Mouse (Mus musculus) G1E (cell line): ENCODE results near the gene Hoxa3. TPM values are rescaled to one million over a fixed set of nuclear protein-coding genes. Genes with fewer than 3 reads are reported as not detected.

ENCODE experiments used
- ATAC-seq: 2 replicates; pipeline ENCODE4 v1.8.0; 2016; ENCODE audit warnings: mild to moderate bottlenecking; ENCODE audit not compliant: insufficient number of reproducible peaks, poor library complexity, low FRiP score, severe bottlenecking; ENCODE audit errors: extremely low read depth
- DNase-seq: peaks from one replicate; pipeline ENCODE4 v3.0.0; 2012; ENCODE audit warnings: low spot score
- H3K27me3 ChIP-seq: 2 replicates; pipeline ENCODE4 v1.6.1; 2012; ENCODE audit warnings: mild to moderate bottlenecking, low read length, inconsistent platforms; ENCODE audit not compliant: insufficient read depth
- H3K36me3 ChIP-seq: replicated peaks from 2 replicates; pipeline ENCODE3; 2012; ENCODE audit warnings: mild to moderate bottlenecking, inconsistent platforms
- H3K4me1 ChIP-seq: 2 replicates; pipeline ENCODE4 v1.6.1; 2012; ENCODE audit warnings: low read depth, low read length, inconsistent platforms, mixed read lengths; ENCODE audit not compliant: insufficient read depth
- H3K4me3 ChIP-seq: 2 replicates; pipeline ENCODE4 v1.5.1; 2012; ENCODE audit warnings: low read depth, mild to moderate bottlenecking, inconsistent platforms, low read length, moderate library complexity, mixed read lengths
- H3K9me3 ChIP-seq: replicated peaks from 2 replicates; pipeline ENCODE4 v1.6.1; 2012; ENCODE audit warnings: inconsistent platforms
- CTCF ChIP-seq: IDR thresholded peaks from 2 replicates; pipeline ENCODE4 v1.5.1; 2012; ENCODE audit warnings: low read depth, low read length, inconsistent platforms, mixed read lengths
- GATA1 ChIP-seq: IDR thresholded peaks from 2 replicates; pipeline ENCODE4 v1.6.1; 2012; ENCODE audit warnings: borderline replicate concordance, low read length, inconsistent platforms, mixed read lengths
- GATA2 ChIP-seq: IDR thresholded peaks from 2 replicates; pipeline ENCODE4 v1.6.1; 2012; ENCODE audit warnings: low read depth, low read length, inconsistent platforms, borderline replicate concordance
- POLR2AphosphoS5 ChIP-seq: IDR thresholded peaks from 2 replicates; pipeline ENCODE4 v1.6.1; 2012; ENCODE audit warnings: low read depth, low read length, inconsistent platforms; ENCODE audit not compliant: insufficient replicate concordance
- TAL1 ChIP-seq: conservative IDR thresholded peaks from 2 replicates; pipeline ENCODE4 v1.6.1; 2012; ENCODE audit warnings: low read depth, low read length, inconsistent platforms, mixed read lengths
- polyA plus RNA-seq: library from polyadenylated mRNA; stranded (reverse); fragments of >175 nt; gene quantifications from 2 replicates; pipeline ENCODE4 v1.2.3, GENCODE M21; 2012
- total RNA-seq, 2 experiments: library from RNA; stranded (forward) in 1 of 2; stranded (reverse) in 1 of 2; fragments of 200-1000 nt in 1 of 2; fragments of >200 nt in 1 of 2; fragmentation: Nextera tagmentation in 1 of 2; gene quantifications; 2 replicates each; pipeline ENCODE4 v1.2.3; 2014 to 2017

Gene Hoxa3
- total and polyA plus RNA-seq, 3 experiments: 0.16 TPM; not detected in 2

DNA sequence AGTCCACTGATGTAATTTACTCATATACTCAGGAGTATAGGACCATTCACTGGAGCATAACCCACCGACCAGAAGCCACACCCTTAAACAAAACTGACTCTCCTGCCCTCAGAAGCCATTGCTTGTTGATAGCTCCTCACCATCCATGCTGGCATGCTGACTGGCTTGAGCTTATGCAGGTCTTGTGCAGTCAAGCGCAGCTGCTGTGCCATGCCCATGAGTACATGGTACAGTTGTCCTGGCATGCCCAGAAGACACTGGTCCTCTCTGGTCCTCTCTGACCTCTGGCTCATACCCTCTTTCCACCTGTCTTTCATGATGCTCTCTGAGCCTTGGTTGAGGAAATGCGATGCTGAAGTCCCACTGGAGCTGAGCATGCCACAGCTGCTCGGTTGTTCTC, 89.5 kb downstream of the Hoxa3 start:
- H3K4me3 ChIP-seq: no peak overlapping the region
- no peak for DNase-seq
- H3K27me3 ChIP-seq: no peaks in the 10 kb centered on the region; the same call in none of the 2 replicates
- no peak for TF ChIP-seq POLR2AphosphoS5
- TF ChIP-seq CTCF: no peak
- no peak for TF ChIP-seq GATA2
- no peak for TF ChIP-seq GATA1
- no peak for TF ChIP-seq TAL1
- ATAC-seq: no peak
- peaks cover 3% of the 10 kb centered on the region; the same call in 1 of the 2 replicates for H3K9me3 ChIP-seq
- no peaks in the 10 kb centered on the region for H3K36me3 ChIP-seq
- no peaks in the 10 kb centered on the region for H3K4me1 ChIP-seq

DNA sequence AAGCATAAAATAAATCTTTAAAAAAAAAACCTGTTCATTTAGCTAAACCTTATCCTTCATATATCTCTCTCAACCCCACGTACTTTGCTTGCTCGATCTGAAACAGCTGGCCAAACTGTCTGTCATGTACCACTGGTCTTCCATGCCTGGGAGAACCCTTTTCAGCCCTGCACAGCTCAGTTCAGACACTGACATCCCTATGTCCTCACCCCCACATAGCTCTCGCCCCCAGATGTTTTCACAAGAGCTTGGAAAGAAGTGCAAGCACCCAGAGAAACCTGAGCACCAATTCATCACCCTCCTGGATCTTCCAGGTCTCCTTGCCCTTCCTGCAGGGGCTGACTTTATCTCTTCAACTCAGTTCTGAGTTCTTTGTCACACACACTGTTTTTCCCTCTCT, 92.0 kb downstream of the Hoxa3 start:
- H3K27me3 ChIP-seq: peaks cover 3% of the 10 kb centered on the region; the same call in 1 of the 2 replicates
- no peaks in the 10 kb centered on the region for H3K36me3 ChIP-seq
- ATAC-seq (no peak), DNase-seq (no peak)
- H3K4me1 ChIP-seq: no peaks in the 10 kb centered on the region
- no peak overlapping the region for H3K4me3 ChIP-seq
- TF ChIP-seq TAL1 (no peak), GATA1 (no peak), POLR2AphosphoS5 (no peak)
- no peaks in the 10 kb centered on the region for H3K9me3 ChIP-seq

Other genes starting within 250 kb of the Hoxa3 start
- gene Skap2, start 200.8 kb downstream of the Hoxa3 start, total RNA-seq (2014; fragmentation: Nextera tagmentation): 26.6 and 32.7 TPM in 2 replicates
- gene Skap2, start 200.8 kb downstream of the Hoxa3 start, total RNA-seq (2017): 143 and 163 TPM in 2 replicates
- gene Skap2, start 200.8 kb downstream of the Hoxa3 start, polyA plus RNA-seq: 4.7 and 5.2 TPM in 2 replicates
- gene Hoxa1, start 55.0 kb downstream of the Hoxa3 start, total RNA-seq (2014; fragmentation: Nextera tagmentation): not detected in 2 replicates
- gene Hoxa1, start 55.0 kb downstream of the Hoxa3 start, total RNA-seq (2017): 0.22 TPM in 1 of 2 replicates, not detected in the other
- gene Hoxa1, start 55.0 kb downstream of the Hoxa3 start, polyA plus RNA-seq: not detected in 2 replicates
- gene Hoxa2, start 48.5 kb downstream of the Hoxa3 start, total RNA-seq (2014; fragmentation: Nextera tagmentation): not detected in 2 replicates
- gene Hoxa2, start 48.5 kb downstream of the Hoxa3 start, total RNA-seq (2017): 0.06 TPM in 1 of 2 replicates, not detected in the other
- not detected in 2 replicates for gene Hoxa2, start 48.5 kb downstream of the Hoxa3 start, polyA plus RNA-seq
- not detected in 2 replicates for gene 5730596B20Rik, start 35.8 kb downstream of the Hoxa3 start, total RNA-seq (2014; fragmentation: Nextera tagmentation)
- 0.05 and 0.06 TPM in 2 replicates for gene 5730596B20Rik, start 35.8 kb downstream of the Hoxa3 start, total RNA-seq (2017)
- gene 5730596B20Rik, start 35.8 kb downstream of the Hoxa3 start, polyA plus RNA-seq: not detected in 2 replicates
- not detected in 2 replicates for gene Hoxa4, start 21.6 kb downstream of the Hoxa3 start, total RNA-seq (2014; fragmentation: Nextera tagmentation)
- not detected in 2 replicates for gene Hoxa4, start 21.6 kb downstream of the Hoxa3 start, total RNA-seq (2017)
- gene Hoxa4, start 21.6 kb downstream of the Hoxa3 start, polyA plus RNA-seq: not detected in 2 replicates
- gene Hoxa5, start 8.7 kb downstream of the Hoxa3 start, total RNA-seq (2014; fragmentation: Nextera tagmentation): not detected in 2 replicates
- 0.05 and 0.06 TPM in 2 replicates for gene Hoxa5, start 8.7 kb downstream of the Hoxa3 start, total RNA-seq (2017)
- gene Hoxa5, start 8.7 kb downstream of the Hoxa3 start, polyA plus RNA-seq: not detected in 2 replicates
- gene Hoxa6, start 4.6 kb downstream of the Hoxa3 start, total RNA-seq (2014; fragmentation: Nextera tagmentation): not detected in 2 replicates
- gene Hoxa6, start 4.6 kb downstream of the Hoxa3 start, total RNA-seq (2017): 0.16 TPM in 1 of 2 replicates, not detected in the other
- not detected in 2 replicates for gene Hoxa6, start 4.6 kb downstream of the Hoxa3 start, polyA plus RNA-seq
- gene Gm28308, start within 50 bp of the Hoxa3 start, total RNA-seq (2014; fragmentation: Nextera tagmentation): not detected in 2 replicates
- not detected in 2 replicates for gene Gm28308, start within 50 bp of the Hoxa3 start, total RNA-seq (2017)
- gene Gm28308, start within 50 bp of the Hoxa3 start, polyA plus RNA-seq: not detected in 2 replicates
- not detected in 2 replicates for gene Hoxa7, start 8.5 kb upstream of the Hoxa3 start, total RNA-seq (2014; fragmentation: Nextera tagmentation)
- 0.23 and 0.66 TPM in 2 replicates for gene Hoxa7, start 8.5 kb upstream of the Hoxa3 start, total RNA-seq (2017)
- 0.11 TPM in 1 of 2 replicates, not detected in the other for gene Hoxa7, start 8.5 kb upstream of the Hoxa3 start, polyA plus RNA-seq
- not detected in 2 replicates for gene Hoxa9, start 17.8 kb upstream of the Hoxa3 start, total RNA-seq (2014; fragmentation: Nextera tagmentation)
- 0.05 and 0.12 TPM in 2 replicates for gene Hoxa9, start 17.8 kb upstream of the Hoxa3 start, total RNA-seq (2017)
- gene Hoxa9, start 17.8 kb upstream of the Hoxa3 start, polyA plus RNA-seq: not detected in 2 replicates
- gene Hoxa10, start 27.5 kb upstream of the Hoxa3 start, total RNA-seq (2014; fragmentation: Nextera tagmentation): not detected in 2 replicates
- gene Hoxa10, start 27.5 kb upstream of the Hoxa3 start, total RNA-seq (2017): 0.05 TPM in 1 of 2 replicates, not detected in the other
- gene Hoxa10, start 27.5 kb upstream of the Hoxa3 start, polyA plus RNA-seq: not detected in 2 replicates
- gene Hoxa11, start 32.5 kb upstream of the Hoxa3 start, total RNA-seq (2014; fragmentation: Nextera tagmentation): not detected in 2 replicates
- 0.12 TPM in 1 of 2 replicates, not detected in the other for gene Hoxa11, start 32.5 kb upstream of the Hoxa3 start, total RNA-seq (2017)
- gene Hoxa11, start 32.5 kb upstream of the Hoxa3 start, polyA plus RNA-seq: not detected in 2 replicates
- not detected in 2 replicates for gene Hoxa13, start 47.5 kb upstream of the Hoxa3 start, total RNA-seq (2014; fragmentation: Nextera tagmentation)
- not detected in 2 replicates for gene Hoxa13, start 47.5 kb upstream of the Hoxa3 start, total RNA-seq (2017)
- gene Hoxa13, start 47.5 kb upstream of the Hoxa3 start, polyA plus RNA-seq: not detected in 2 replicates
- not detected in 2 replicates for gene Evx1, start 100.2 kb upstream of the Hoxa3 start, total RNA-seq (2014; fragmentation: Nextera tagmentation)
- not detected in 2 replicates for gene Evx1, start 100.2 kb upstream of the Hoxa3 start, total RNA-seq (2017)
- not detected in 2 replicates for gene Evx1, start 100.2 kb upstream of the Hoxa3 start, polyA plus RNA-seq